Mouse (Mus musculus) lung, postnatal 25 days (tissue): ENCODE data around the gene Tesc.

ENCODE experiments used
- DNase-seq: peaks from one replicate; pipeline ENCODE4 v3.0.0; 2022; ENCODE audit warnings: low spot score

The Tesc gene

GRCm38 (mm10) chr5:118076721-118077592 lies 49.4 kb downstream of the Tesc start:
- DNase-seq: no peak

GRCm38 (mm10) chr5:118078550-118078949 lies 51.0 kb downstream of the Tesc start:
- DNase-seq: no peak

GRCm38 (mm10) chr5:118079354-118079753 lies 51.8 kb downstream of the Tesc start:
- no peak for DNase-seq

- DNase-seq: no peak
Measured at GRCm38 (mm10) chr5:118079839-118080250, 52.3 kb downstream of the Tesc start.

GRCm38 (mm10) chr5:118081374-118081949 lies 53.9 kb downstream of the Tesc start:
- DNase-seq: no peak

- no peak for DNase-seq
Measured at GRCm38 (mm10) chr5:118081996-118082395, 54.5 kb downstream of the Tesc start.

GRCm38 (mm10) chr5:118083060-118083638 lies 55.6 kb downstream of the Tesc start:
- no peak for DNase-seq

- DNase-seq: no peak
Measured at GRCm38 (mm10) chr5:118084171-118084727, 56.7 kb downstream of the Tesc start.

GRCm38 (mm10) chr5:118085313-118085712 lies 57.8 kb downstream of the Tesc start:
- DNase-seq: no peak

- DNase-seq: no peak
Measured at GRCm38 (mm10) chr5:118086956-118087355, 59.4 kb downstream of the Tesc start.

GRCm38 (mm10) chr5:118089102-118089501 lies 61.6 kb downstream of the Tesc start:
- no peak for DNase-seq

- DNase-seq: no peak
Measured at GRCm38 (mm10) chr5:118090101-118090500, 62.6 kb downstream of the Tesc start.

- DNase-seq: no peak
Measured at GRCm38 (mm10) chr5:118090837-118091236, 63.3 kb downstream of the Tesc start.

GRCm38 (mm10) chr5:118093321-118094035 lies 65.9 kb downstream of the Tesc start:
- DNase-seq: no peak

GRCm38 (mm10) chr5:118095433-118095832 lies 67.9 kb downstream of the Tesc start:
- no peak for DNase-seq

- no peak for DNase-seq
Measured at GRCm38 (mm10) chr5:118095849-118096248, 68.3 kb downstream of the Tesc start.

GRCm38 (mm10) chr5:118096317-118096716 lies 68.8 kb downstream of the Tesc start:
- no peak for DNase-seq

GRCm38 (mm10) chr5:118099069-118099869 lies 71.7 kb downstream of the Tesc start:
- DNase-seq: no peak

GRCm38 (mm10) chr5:118099870-118100478 lies 72.4 kb downstream of the Tesc start:
- no peak for DNase-seq

- no peak for DNase-seq
Measured at GRCm38 (mm10) chr5:118105536-118105935, 78.0 kb downstream of the Tesc start.

GRCm38 (mm10) chr5:118106667-118107066 lies 79.1 kb downstream of the Tesc start:
- no peak for DNase-seq
